Mouse (Mus musculus) spleen, adult 2 months (tissue): ENCODE data around the gene Synrg.

Source experiments
- CTCF ChIP-seq: fragments of 200-500 bp; IDR thresholded peaks from 2 replicates; pipeline ENCODE4 v1.5.1; 2011; ENCODE audit warnings: mild to moderate bottlenecking, inconsistent platforms; ENCODE audit not compliant: insufficient read depth, insufficient read length, insufficient replicate concordance; ENCODE audit errors: extremely low read depth
- POLR2A ChIP-seq: fragments of 200-500 bp; IDR thresholded peaks from 2 replicates; pipeline ENCODE4 v1.6.1; 2011; ENCODE audit warnings: low read depth, low read length, inconsistent platforms

DNA sequence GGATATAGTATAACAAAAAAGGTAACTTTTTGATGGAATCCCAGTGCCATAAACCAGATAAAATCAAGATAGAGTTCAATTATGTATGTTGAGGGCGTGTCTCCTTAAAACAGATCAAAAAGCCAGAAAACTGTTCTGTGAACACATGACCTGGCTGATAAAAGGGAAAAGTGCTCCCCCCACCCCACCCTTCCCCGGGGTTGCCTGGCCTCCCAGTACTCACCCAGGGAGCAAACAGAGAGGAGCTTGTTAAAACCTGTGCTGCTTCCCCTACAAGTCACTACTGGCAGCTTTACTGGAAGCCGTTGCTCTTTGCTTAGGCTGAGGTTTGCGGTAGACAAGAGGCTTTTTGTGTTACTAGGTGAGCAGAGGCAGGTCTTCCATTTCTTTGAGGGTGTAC is 83.0 kb downstream of the Synrg start:
- TF ChIP-seq CTCF (no peak), POLR2A (no peak)
